Mouse (Mus musculus): ENCODE results near the gene Tbc1d23.
"Not testable (repeated sequence)": the region's sequence is repeated elsewhere in the genome, so short reads cannot be mapped to it uniquely, and the experiment has no call there.

Tbc1d23 gene

GRCm38 (mm10) chr16:57176276-57176675 lies 55.0 kb downstream of the Tbc1d23 start:
- ChIA-PET CTCF (interaction anchor here (0.9 to 3.2 kb wide), 6 partner anchors 9 to 405 kb away, joined by 3 to 24 read pairs (median 4); partner anchors contain the start of gene Nit2 (in 3 of the 4)), POLR2A (interaction anchor here (0.6 to 4.2 kb wide), 30 partner anchors 8 to 417 kb away, joined by 3 to 56 read pairs (median 5); partner anchors contain the start of genes Nit2 (in 3 of the 4), Tomm70a (in 2 of the 4) and Tbc1d23 (in 1 of the 4))

GRCm38 (mm10) chr16:57175751-57176150 lies 55.6 kb downstream of the Tbc1d23 start:
- POLR2A ChIA-PET, result interaction anchor here in 3 of 4 experiments (0.7 to 4.2 kb wide), 29 partner anchors 8 to 418 kb away, joined by 3 to 56 read pairs (median 5); partner anchors contain the start of genes Nit2 (in 3 of the 3), Tomm70a (in 2 of the 3) and Tbc1d23 (in 1 of the 3)
- CTCF ChIA-PET, result interaction anchor here (0.9 to 3.2 kb wide), 5 partner anchors 8 to 223 kb away, joined by 3 to 24 read pairs (median 5); partner anchors contain the start of gene Nit2 (in 3 of the 4)

GRCm38 (mm10) chr16:57174480-57174879 lies 56.8 kb downstream of the Tbc1d23 start:
- POLR2A ChIA-PET, result interaction anchor here in 1 of 4 experiments (1.0 to 4.2 kb wide), 4 partner anchors 16 to 299 kb away, joined by 3 to 12 read pairs (median 4); partner anchors contain the start of gene Tomm70a
- CTCF ChIA-PET, result not testable (repeated sequence)

- CTCF ChIA-PET, result interaction anchor here in 1 of 4 experiments (0.6 kb wide), 1 partner anchor 441 kb away, joined by 3 read pairs; no protein-coding TSS in a partner anchor
- POLR2A ChIA-PET, result interaction anchor here in 2 of 4 experiments (0.9 to 1.5 kb wide), 8 partner anchors 9 to 71 kb away, joined by 3 to 5 read pairs (median 3); no protein-coding TSS in a partner anchor
These were observed 59.7 kb downstream of the Tbc1d23 start for GRCm38 (mm10) chr16:57171570-57171969.

GRCm38 (mm10) chr16:57171161-57171560 lies 60.1 kb downstream of the Tbc1d23 start:
- CTCF ChIA-PET, result interaction anchor here in 1 of 4 experiments (0.6 kb wide), 1 partner anchor 441 kb away, joined by 3 read pairs; no protein-coding TSS in a partner anchor
- POLR2A ChIA-PET, result interaction anchor here in 2 of 4 experiments (0.9 to 1.4 kb wide), 7 partner anchors 9 to 71 kb away, joined by 3 to 5 read pairs (median 3); no protein-coding TSS in a partner anchor

GRCm38 (mm10) chr16:57168236-57168635 lies 63.1 kb downstream of the Tbc1d23 start:
- ChIA-PET CTCF (interaction anchor here in 2 of 4 experiments (0.5 to 2.5 kb wide), 5 partner anchors 8 to 1220 kb away, joined by 3 to 24 read pairs (median 7); no protein-coding TSS in a partner anchor), POLR2A (interaction anchor here in 3 of 4 experiments (0.6 to 3.5 kb wide), 13 partner anchors 8 to 452 kb away, joined by 3 to 56 read pairs (median 10); partner anchors contain the start of genes Tomm70a (in 2 of the 3), Tbc1d23 (in 1 of the 3) and Tfg (in 1 of the 3))

- CTCF ChIA-PET, result interaction anchor here (0.5 to 2.5 kb wide), 15 partner anchors 8 to 1298 kb away, joined by 3 to 24 read pairs (median 3); partner anchors contain the start of gene Tomm70a (in 1 of the 4)
- POLR2A ChIA-PET, result interaction anchor here in 3 of 4 experiments (0.5 to 3.5 kb wide), 35 partner anchors 8 to 451 kb away, joined by 3 to 56 read pairs (median 5); partner anchors contain the start of genes Tbc1d23 (in 3 of the 3), Tomm70a (in 2 of the 3), Cmss1 (in 1 of the 3) and Tfg (in 1 of the 3)
These were observed 63.8 kb downstream of the Tbc1d23 start for GRCm38 (mm10) chr16:57167514-57167912.

GRCm38 (mm10) chr16:57166611-57167513 lies 64.4 kb downstream of the Tbc1d23 start, which contains the start of gene Nit2:
TSS of gene Nit2 (minus strand) at chr16:57167341.
- ChIA-PET POLR2A (interaction anchor here (0.5 to 3.5 kb wide), 43 partner anchors 9 to 1198 kb away, joined by 3 to 56 read pairs (median 5); partner anchors contain the start of genes Tbc1d23 (in 3 of the 4), Tomm70a (in 2 of the 4), Cmss1 (in 1 of the 4) and Tfg (in 1 of the 4)), CTCF (interaction anchor here (0.5 to 2.5 kb wide), 37 partner anchors 9 to 1299 kb away, joined by 3 to 24 read pairs (median 3); partner anchors contain the start of gene Tomm70a (in 2 of the 4))

GRCm38 (mm10) chr16:57166086-57166485 lies 65.2 kb downstream of the Tbc1d23 start:
- ChIA-PET POLR2A (interaction anchor here (0.6 to 3.5 kb wide), 25 partner anchors 9 to 1197 kb away, joined by 3 to 56 read pairs (median 8); partner anchors contain the start of genes Tbc1d23 (in 2 of the 4), Tomm70a (in 2 of the 4) and Tfg (in 1 of the 4)), CTCF (interaction anchor here (0.5 to 2.5 kb wide), 29 partner anchors 9 to 952 kb away, joined by 3 to 24 read pairs (median 4); partner anchors contain the start of gene Tomm70a (in 2 of the 4))

GRCm38 (mm10) chr16:57165157-57165556 lies 66.1 kb downstream of the Tbc1d23 start:
- POLR2A ChIA-PET, result interaction anchor here in 1 of 4 experiments (1.3 to 2.2 kb wide), 2 partner anchors 12 to 29 kb away, joined by 3 to 7 read pairs; no protein-coding TSS in a partner anchor
- CTCF ChIA-PET, result no interaction called here

- ChIA-PET POLR2A (interaction anchor here in 1 of 4 experiments (1.0 to 2.2 kb wide), 6 partner anchors 13 to 45 kb away, joined by 3 to 7 read pairs (median 4); partner anchors contain the start of gene Tomm70a), CTCF (interaction anchor here in 1 of 4 experiments (0.6 kb wide), 1 partner anchor 43 kb away, joined by 4 read pairs; no protein-coding TSS in a partner anchor)
These were observed 67.6 kb downstream of the Tbc1d23 start for GRCm38 (mm10) chr16:57163694-57164093.

- POLR2A ChIA-PET, result interaction anchor here in 3 of 4 experiments (0.6 to 2.2 kb wide), 4 partner anchors 9 to 36 kb away, joined by 3 to 5 read pairs (median 4); no protein-coding TSS in a partner anchor
These were observed 68.5 kb downstream of the Tbc1d23 start for GRCm38 (mm10) chr16:57162841-57163240.

GRCm38 (mm10) chr16:57159835-57160234 lies 71.5 kb downstream of the Tbc1d23 start:
- CTCF ChIA-PET, result no interaction called here

More at GRCm38 (mm10) chr16:57162841-57163240, 68.5 kb downstream of the Tbc1d23 start:
- CTCF ChIA-PET, result no interaction called here

GRCm38 (mm10) chr16:57157728-57158127 lies 73.6 kb downstream of the Tbc1d23 start:
- POLR2A ChIA-PET, result interaction anchor here in 2 of 4 experiments (1.0 to 3.9 kb wide), 6 partner anchors 9 to 34 kb away, joined by 3 to 22 read pairs (median 6); partner anchors contain the start of gene Nit2 (in 2 of the 2)
- CTCF ChIA-PET, result interaction anchor here in 3 of 4 experiments (1.0 to 1.4 kb wide), 3 partner anchors 8 to 10 kb away, joined by 3 to 7 read pairs (median 3); no protein-coding TSS in a partner anchor

More at GRCm38 (mm10) chr16:57159835-57160234, 71.5 kb downstream of the Tbc1d23 start:
- POLR2A ChIA-PET, result interaction anchor here in 2 of 4 experiments (1.1 to 3.5 kb wide), 5 partner anchors 9 to 434 kb away, joined by 3 to 13 read pairs (median 7); no protein-coding TSS in a partner anchor

- ChIA-PET POLR2A (interaction anchor here in 2 of 4 experiments (1.0 to 3.9 kb wide), 8 partner anchors 10 to 441 kb away, joined by 3 to 22 read pairs (median 4); partner anchors contain the start of gene Nit2 (in 2 of the 2)), CTCF (interaction anchor here in 3 of 4 experiments (1.0 to 1.4 kb wide), 3 partner anchors 9 to 11 kb away, joined by 3 to 7 read pairs (median 3); no protein-coding TSS in a partner anchor)
These were observed 74.2 kb downstream of the Tbc1d23 start for GRCm38 (mm10) chr16:57157076-57157475.

- POLR2A ChIA-PET, result interaction anchor here in 3 of 4 experiments (0.8 to 3.9 kb wide), 12 partner anchors 10 to 440 kb away, joined by 3 to 22 read pairs (median 4); partner anchors contain the start of gene Nit2 (in 3 of the 3)
- CTCF ChIA-PET, result no interaction called here
These were observed 75.4 kb downstream of the Tbc1d23 start for GRCm38 (mm10) chr16:57155899-57156298.

- CTCF ChIA-PET, result interaction anchor here in 1 of 4 experiments (0.8 kb wide), 1 partner anchor 15 kb away, joined by 4 read pairs; no protein-coding TSS in a partner anchor
- POLR2A ChIA-PET, result interaction anchor here in 2 of 4 experiments (0.6 to 2.1 kb wide), 6 partner anchors 8 to 29 kb away, joined by 3 to 7 read pairs (median 6); no protein-coding TSS in a partner anchor
These were observed 79.9 kb downstream of the Tbc1d23 start for GRCm38 (mm10) chr16:57151437-57151836.
